In genomic region chr14:62761943-62762342, GRCm38 (mm10) we compare ENCODE assay signal across 8 mouse cellular contexts. TPM values are rescaled to one million over a fixed set of nuclear protein-coding genes. Genes with fewer than 3 reads are reported as not detected.
DNase-seq lines count a peak whose midpoint lies in the region; ATAC-seq and TF ChIP-seq lines count a peak whose summit lies in the region.

No protein-coding gene starts in this region.

- H3K27ac ChIP-seq in forebrain, embryonic 13.5 days: peak overlapping the region; percentile 86
- peak overlapping the region; percentile 97 for H3K27ac ChIP-seq in lung, postnatal 0 days (ENCODE audit: low read length)

- H3K9ac ChIP-seq in forebrain, embryonic 13.5 days: peak overlapping the region; percentile 76
- H3K9ac ChIP-seq in lung, postnatal 0 days (replicated peaks; ENCODE audit: low read depth): peak overlapping the region; percentile 72

- TF ChIP-seq CTCF in lung, postnatal 0 days (IDR thresholded peaks at IDR 0.05): no peak

- H3K4me2 ChIP-seq in forebrain, embryonic 13.5 days: peak overlapping the region; percentile 74
- H3K4me2 ChIP-seq in lung, postnatal 0 days (replicated peaks; ENCODE audit: low read depth, low read length): peak overlapping the region; percentile 69

- peak overlapping the region; percentile 98 for H3K4me3 ChIP-seq in forebrain, embryonic 13.5 days
- H3K4me3 ChIP-seq in lung, postnatal 0 days (ENCODE audit: low read depth, low read length): peak overlapping the region; percentile 97

- H3K36me3 ChIP-seq in forebrain, embryonic 13.5 days (ENCODE audit: poor library complexity, severe bottlenecking): 0 out of 2 replicates have a peak, but pooled peaks cover 4% of the 10 kb centered on the region
- H3K36me3 ChIP-seq in lung, postnatal 0 days (ENCODE audit: insufficient read depth, low read length): 0 out of 2 replicates have a peak, but pooled peaks cover 6% of the 10 kb centered on the region

- H3K27me3 ChIP-seq in forebrain, embryonic 13.5 days: no peaks in the 10 kb centered on the region
- no peaks in the 10 kb centered on the region for H3K27me3 ChIP-seq in lung, postnatal 0 days (replicated peaks; ENCODE audit: insufficient read depth, low read length)

- DNase-seq in retina, adult 2 months (ENCODE audit: low read depth, low spot score): peak; percentile 9
- DNase-seq in retina, embryonic 14.5 days (ENCODE audit: low spot score): no peak
- peak; percentile 68 for DNase-seq in brain, adult 2 months (ENCODE audit: low read depth, low spot score)
- peak; percentile 14 to 48 for DNase-seq in kidney, postnatal 25 days
- peak; percentile 44 for DNase-seq in lung, postnatal 0 days (ENCODE audit: low spot score)
- peak; percentile 32 for DNase-seq in urinary bladder, postnatal 25 days (ENCODE audit: low spot score)

- peaks cover 20% of the 10 kb centered on the region for H3K4me1 ChIP-seq in forebrain, embryonic 13.5 days
- peaks cover 5% of the 10 kb centered on the region; the same call in 1 of the 2 replicates for H3K4me1 ChIP-seq in lung, postnatal 0 days (ENCODE audit: insufficient read depth, low read depth, low read length)

- no peaks in the 10 kb centered on the region for H3K9me3 ChIP-seq in forebrain, embryonic 13.5 days (replicated peaks)
- H3K9me3 ChIP-seq in lung, postnatal 0 days (ENCODE audit: low read length): no peaks in the 10 kb centered on the region

- no peak for ATAC-seq in forebrain, embryonic 13.5 days
- no peak for ATAC-seq in lung, postnatal 0 days
- ATAC-seq in cerebellum, adult (ENCODE audit: insufficient number of reproducible peaks, low FRiP score, low TSS enrichment): no peak

- WGBS in forebrain, embryonic 13.5 days: 2% methylated on average over 11 of the region's 11 CpGs
- 1% methylated on average over 11 of the region's 11 CpGs for WGBS in lung, postnatal 0 days

- TF ChIP-seq EP300 in lung, postnatal 0 days (IDR thresholded peaks at IDR 0.05): no peak

RNA-seq across cellular contexts. Expression of gene Ints6, which starts 1.0 kb away (rescaled TPM):
- polyA plus RNA-seq in forebrain, embryonic 13.5 days (2015; fragmentation: Nextera tagmentation; extraction: Ambion mirVana): 17.9 and 19.4 TPM in 2 replicates
- polyA plus RNA-seq in lung, postnatal 0 days (2015; fragmentation: Nextera tagmentation; extraction: Ambion mirVana): 9.8 and 11.5 TPM in 2 replicates
